Mouse (Mus musculus) MEL (cell line): Measurements from ENCODE around the gene Rgs19. TPM values are rescaled to one million over a fixed set of nuclear protein-coding genes. Genes with fewer than 3 reads are reported as not detected.

ENCODE experiments used
- DNase-seq: peaks from one replicate; pipeline ENCODE4 v3.0.0; 2011; ENCODE audit warnings: low read depth, low spot score
- H3K27ac ChIP-seq: 2 replicates; pipeline ENCODE4 v1.5.1; 2012; ENCODE audit warnings: low read depth, mild to moderate bottlenecking, control low read depth, low read length, moderate library complexity; ENCODE audit not compliant: control insufficient read depth
- H3K27me3 ChIP-seq, 2 experiments: fragments of 150-350 bp in 1 of 2; sonication (generic) in 1 of 2; 2 replicates each; pipeline ENCODE4 v1.6.1; 2012; ENCODE audit warnings: low read length in 2 of 2, mild to moderate bottlenecking in 2 of 2, improper control_type of control experiment in 1 of 2, moderate library complexity in 1 of 2; ENCODE audit not compliant: insufficient read depth in 2 of 2, control insufficient read depth in 1 of 2
- H3K36me3 ChIP-seq, 2 experiments: 2 replicates each; pipeline ENCODE4 v1.6.1; 2012 to 2014; ENCODE audit warnings: low read length in 2 of 2, improper control_type of control experiment in 1 of 2, inconsistent platforms in 1 of 2, mild to moderate bottlenecking in 1 of 2; ENCODE audit not compliant: insufficient read depth in 2 of 2, control insufficient read depth in 1 of 2
- H3K4me1 ChIP-seq, 2 experiments: fragments of 150-350 bp in 1 of 2; sonication (generic) in 1 of 2; 2 replicates each; pipeline ENCODE4 v1.6.1; 2012; ENCODE audit warnings: low read length in 2 of 2, improper control_type of control experiment in 1 of 2, mild to moderate bottlenecking in 1 of 2; ENCODE audit not compliant: insufficient read depth in 2 of 2, control insufficient read depth in 1 of 2
- H3K4me3 ChIP-seq, 2 experiments: fragments of 150-350 bp in 1 of 2; sonication (generic) in 1 of 2; 2 replicates each; pipeline ENCODE4 v1.5.1; 2012; ENCODE audit warnings: low read depth in 2 of 2, low read length in 2 of 2, mild to moderate bottlenecking in 2 of 2, moderate library complexity in 2 of 2, control low read depth in 1 of 2, improper control_type of control experiment in 1 of 2; ENCODE audit not compliant: control insufficient read depth in 1 of 2, insufficient read depth in 1 of 2
- H3K79me2 ChIP-seq: 2 replicates; pipeline ENCODE4 v1.6.1; 2012; ENCODE audit warnings: mild to moderate bottlenecking, low read length, moderate library complexity; ENCODE audit not compliant: control insufficient read depth, poor library complexity, insufficient read depth
- H3K9ac ChIP-seq: 2 replicates; pipeline ENCODE4 v1.6.1; 2012; ENCODE audit warnings: low read depth, mild to moderate bottlenecking, control low read depth, low read length, moderate library complexity; ENCODE audit not compliant: control insufficient read depth, poor library complexity, severe bottlenecking
- H3K9me3 ChIP-seq: fragments of 150-350 bp; sonication (generic); replicated peaks from 2 replicates; pipeline ENCODE4 v1.6.1; 2012; ENCODE audit warnings: mild to moderate bottlenecking, low read length, improper control_type of control experiment, moderate library complexity; ENCODE audit not compliant: insufficient read depth
- BHLHE40 ChIP-seq: IDR thresholded peaks from 2 replicates; pipeline ENCODE4 v1.6.1; 2012; ENCODE audit warnings: low read depth, mild to moderate bottlenecking, inconsistent platforms, low read length, improper control_type of control experiment, borderline replicate concordance
- CHD1 ChIP-seq: IDR thresholded peaks from 2 replicates; pipeline ENCODE4 v1.6.1; 2012; ENCODE audit warnings: low read depth, mild to moderate bottlenecking, inconsistent platforms, low read length, improper control_type of control experiment
- CHD2 ChIP-seq: IDR thresholded peaks from 2 replicates; pipeline ENCODE4 v1.6.1; 2011; ENCODE audit warnings: low read length, improper control_type of control experiment
- ELF1 ChIP-seq: IDR thresholded peaks from 2 replicates; pipeline ENCODE4 v1.6.1; 2014; ENCODE audit warnings: low read depth, mild to moderate bottlenecking, inconsistent platforms, low read length, improper control_type of control experiment, moderate library complexity
- EP300 ChIP-seq, 2 experiments: IDR thresholded peaks; 2 replicates each; pipeline ENCODE4 v1.6.1; 2011; ENCODE audit warnings: improper control_type of control experiment in 2 of 2, low read length in 2 of 2, low read depth in 1 of 2, mild to moderate bottlenecking in 1 of 2
- ETS1 ChIP-seq: IDR thresholded peaks from 2 replicates; pipeline ENCODE4 v1.6.1; 2012; ENCODE audit warnings: low read depth, mild to moderate bottlenecking, inconsistent platforms, low read length, improper control_type of control experiment, moderate library complexity
- JUND ChIP-seq: IDR thresholded peaks from 2 replicates; pipeline ENCODE4 v1.6.1; 2011; ENCODE audit warnings: low read depth, mild to moderate bottlenecking, improper control_type of control experiment, low read length
- KAT2A ChIP-seq: conservative IDR thresholded peaks from 2 replicates; pipeline ENCODE4 v1.6.1; 2012; ENCODE audit warnings: low read depth, low read length, improper control_type of control experiment, inconsistent platforms
- MAZ ChIP-seq: IDR thresholded peaks from 2 replicates; pipeline ENCODE4 v1.6.1; 2012; ENCODE audit warnings: low read depth, mild to moderate bottlenecking, inconsistent platforms, low read length, improper control_type of control experiment
- MEF2A ChIP-seq: IDR thresholded peaks from 2 replicates; pipeline ENCODE4 v1.6.1; 2014; ENCODE audit warnings: low read depth, mild to moderate bottlenecking, inconsistent platforms, low read length, improper control_type of control experiment; ENCODE audit not compliant: poor library complexity, insufficient replicate concordance, severe bottlenecking; ENCODE audit errors: extremely low read depth
- MXI1 ChIP-seq: IDR thresholded peaks from 2 replicates; pipeline ENCODE4 v1.6.1; 2011; ENCODE audit warnings: mild to moderate bottlenecking, low read depth, low read length, improper control_type of control experiment
- MYB ChIP-seq: IDR thresholded peaks from 2 replicates; pipeline ENCODE4 v1.6.1; 2011; ENCODE audit warnings: mild to moderate bottlenecking, low read depth, low read length, improper control_type of control experiment
- MYC ChIP-seq: IDR thresholded peaks from 2 replicates; pipeline ENCODE4 v1.6.1; 2011; ENCODE audit warnings: low read depth, mild to moderate bottlenecking, low read length, improper control_type of control experiment, moderate library complexity
- NELFE ChIP-seq: IDR thresholded peaks from 2 replicates; pipeline ENCODE4 v1.6.1; 2011; ENCODE audit warnings: low read depth, low read length, improper control_type of control experiment
- POLR2A ChIP-seq, 2 experiments: IDR thresholded peaks; 2 replicates each; pipeline ENCODE4 v1.6.1; 2011 to 2012; ENCODE audit warnings: low read length in 2 of 2, mild to moderate bottlenecking in 2 of 2, control low read depth in 1 of 2, improper control_type of control experiment in 1 of 2, low read depth in 1 of 2, moderate library complexity in 1 of 2; ENCODE audit not compliant: control insufficient read depth in 1 of 2, insufficient read depth in 1 of 2, poor library complexity in 1 of 2
- POLR2AphosphoS2 ChIP-seq: IDR thresholded peaks from 2 replicates; pipeline ENCODE4 v1.6.1; 2011; ENCODE audit warnings: low read length, improper control_type of control experiment
- POLR2AphosphoS5 ChIP-seq: IDR thresholded peaks from 2 replicates; pipeline ENCODE4 v1.6.1; 2012; ENCODE audit warnings: low read depth, borderline replicate concordance, mild to moderate bottlenecking, inconsistent platforms, low read length, moderate library complexity, mixed read lengths
- TAL1 ChIP-seq: IDR thresholded peaks from 2 replicates; pipeline ENCODE4 v1.6.1; 2012; ENCODE audit warnings: mild to moderate bottlenecking, inconsistent platforms, low read length, moderate library complexity, mixed read lengths
- UBTF ChIP-seq: IDR thresholded peaks from 2 replicates; pipeline ENCODE4 v1.6.1; 2012; ENCODE audit warnings: low read depth, mild to moderate bottlenecking, inconsistent platforms, low read length, improper control_type of control experiment, moderate library complexity, borderline replicate concordance; ENCODE audit not compliant: insufficient read depth
- USF1 ChIP-seq: IDR thresholded peaks from 2 replicates; pipeline ENCODE4 v1.6.1; 2014; ENCODE audit warnings: low read depth, mild to moderate bottlenecking, inconsistent platforms, low read length, improper control_type of control experiment, moderate library complexity
- USF2 ChIP-seq, 2 experiments: IDR thresholded peaks; 2 replicates each; pipeline ENCODE4 v1.6.1; 2011 to 2012; ENCODE audit warnings: improper control_type of control experiment in 2 of 2, low read length in 2 of 2, borderline replicate concordance in 1 of 2, inconsistent platforms in 1 of 2, low read depth in 1 of 2, mild to moderate bottlenecking in 1 of 2; ENCODE audit not compliant: insufficient read depth in 1 of 2
- ZKSCAN1 ChIP-seq: IDR thresholded peaks from 2 replicates; pipeline ENCODE4 v1.6.1; 2012; ENCODE audit warnings: low read depth, mild to moderate bottlenecking, inconsistent platforms, low read length, improper control_type of control experiment, moderate library complexity
- polyA plus RNA-seq, 2 experiments: library from polyadenylated mRNA; stranded (reverse) in 1 of 2; unstranded in 1 of 2; fragments of >175 nt in 1 of 2; fragments of >200 nt in 1 of 2; gene quantifications; 2 replicates each; pipeline versions ENCODE4 v1.2.1 to v1.2.4; 2012; ENCODE audit warnings: low replicate concordance in 2 of 2, low read depth in 1 of 2; ENCODE audit not compliant: insufficient read length in 2 of 2, insufficient read depth in 1 of 2, missing spikeins in 1 of 2
- total RNA-seq: library from RNA; depleted of rRNA; stranded (reverse); fragments of 300-350 nt; gene quantifications from 2 replicates; pipeline ENCODE4 v1.2.3, GENCODE M21; 2012

The Rgs19 gene
- total and polyA plus RNA-seq, 3 experiments: 46.2 to 157 TPM; not detected in 1

- no peak for DNase-seq
- Histone ChIP-seq H3K4me1 (no peaks in the 10 kb centered on the region), H3K36me3 (peaks cover 0 to 18% of the 10 kb centered on the region in 2 experiments; a peak in 2 of 4 replicates), H3K9ac (no peak overlapping the region), H3K9me3 (no peaks in the 10 kb centered on the region), H3K27ac (no peak overlapping the region), H3K27me3 (no peaks in the 10 kb centered on the region), H3K4me3 (no peak overlapping the region), H3K79me2 (no peaks in the 10 kb centered on the region)
- TF ChIP-seq MYC (no peak), EP300 (IDR thresholded peaks at IDR 0.05; ENCODE audit: low read depth in 1 of 2, low read length in 2 of 2) (no peak), MAZ (no peak), CHD1 (no peak), JUND (no peak), USF2 (IDR thresholded peaks at IDR 0.05; ENCODE audit: borderline replicate concordance in 1 of 2, insufficient read depth in 1 of 2, low read depth in 1 of 2, low read length in 2 of 2) (no peak), MXI1 (no peak), KAT2A (no peak), MEF2A (no peak), USF1 (no peak), ELF1 (no peak), CHD2 (no peak), UBTF (no peak), POLR2AphosphoS5 (no peak), ZKSCAN1 (no peak), NELFE (no peak), POLR2A (IDR thresholded peaks at IDR 0.05; ENCODE audit: control insufficient read depth in 1 of 2, insufficient read depth in 1 of 2, low read depth in 1 of 2, low read length in 2 of 2, poor library complexity in 1 of 2) (no peak), TAL1 (no peak), MYB (no peak), BHLHE40 (no peak)
Measured at GRCm38 (mm10) chr2:181653065-181653464, 40.7 kb downstream of the Rgs19 start.

DNA sequence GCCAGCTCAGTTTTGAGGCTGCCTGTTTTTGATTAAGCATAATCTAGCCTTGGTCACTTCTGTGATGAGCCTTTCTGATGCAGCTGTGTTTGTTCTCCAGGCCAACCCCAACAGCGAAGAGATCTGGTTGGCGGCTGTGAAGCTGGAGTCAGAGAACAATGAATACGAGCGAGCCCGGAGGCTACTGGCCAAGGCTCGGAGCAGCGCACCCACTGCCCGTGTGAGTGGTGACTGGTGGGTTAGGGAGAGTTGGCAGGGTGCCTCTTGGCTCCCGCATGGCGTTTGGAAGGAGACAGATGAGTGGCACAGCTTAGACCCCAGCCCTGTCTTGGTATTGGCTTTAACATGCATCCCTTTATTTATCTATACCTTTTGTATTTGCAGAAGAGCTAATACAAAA, 44.9 kb downstream of the Rgs19 start:
- no peaks in the 10 kb centered on the region for H3K79me2 ChIP-seq
- H3K36me3 ChIP-seq: peaks cover 0 to 18% of the 10 kb centered on the region in 2 experiments; a peak in 2 of 4 replicates
- TF ChIP-seq ZKSCAN1 (no peak), ETS1 (no peak), POLR2AphosphoS2 (no peak), KAT2A (no peak), USF2 (IDR thresholded peaks at IDR 0.05; ENCODE audit: borderline replicate concordance in 1 of 2, insufficient read depth in 1 of 2, low read depth in 1 of 2, low read length in 2 of 2) (no peak)
- no peaks in the 10 kb centered on the region for H3K9me3 ChIP-seq
- H3K9ac ChIP-seq: no peak overlapping the region
- H3K27me3 ChIP-seq: no peaks in the 10 kb centered on the region
- H3K4me1 ChIP-seq: no peaks in the 10 kb centered on the region
- DNase-seq: no peak
- H3K4me3 ChIP-seq: no peak overlapping the region
- H3K27ac ChIP-seq: no peak overlapping the region
